Mouse (Mus musculus) G1E (cell line): ENCODE measurements at regions not wholly inside any gene's neighbourhood (a gene's known extent, or its start where the extent isn't known, plus 50 kb on each side); places are given as distances from the start of the nearest gene placed in this dataset.

Experiments
- ATAC-seq: 2 replicates; pipeline ENCODE4 v1.8.0; 2016; ENCODE audit warnings: mild to moderate bottlenecking; ENCODE audit not compliant: insufficient number of reproducible peaks, poor library complexity, low FRiP score, severe bottlenecking; ENCODE audit errors: extremely low read depth
- DNase-seq: peaks from one replicate; pipeline ENCODE4 v3.0.0; 2012; ENCODE audit warnings: low spot score
- H3K27me3 ChIP-seq: 2 replicates; pipeline ENCODE4 v1.6.1; 2012; ENCODE audit warnings: mild to moderate bottlenecking, low read length, inconsistent platforms; ENCODE audit not compliant: insufficient read depth
- H3K36me3 ChIP-seq: replicated peaks from 2 replicates; pipeline ENCODE3; 2012; ENCODE audit warnings: mild to moderate bottlenecking, inconsistent platforms
- H3K4me1 ChIP-seq: 2 replicates; pipeline ENCODE4 v1.6.1; 2012; ENCODE audit warnings: low read depth, low read length, inconsistent platforms, mixed read lengths; ENCODE audit not compliant: insufficient read depth
- H3K4me3 ChIP-seq: 2 replicates; pipeline ENCODE4 v1.5.1; 2012; ENCODE audit warnings: low read depth, mild to moderate bottlenecking, inconsistent platforms, low read length, moderate library complexity, mixed read lengths
- H3K9me3 ChIP-seq: replicated peaks from 2 replicates; pipeline ENCODE4 v1.6.1; 2012; ENCODE audit warnings: inconsistent platforms
- CTCF ChIP-seq: IDR thresholded peaks from 2 replicates; pipeline ENCODE4 v1.5.1; 2012; ENCODE audit warnings: low read depth, low read length, inconsistent platforms, mixed read lengths
- GATA1 ChIP-seq: IDR thresholded peaks from 2 replicates; pipeline ENCODE4 v1.6.1; 2012; ENCODE audit warnings: borderline replicate concordance, low read length, inconsistent platforms, mixed read lengths
- GATA2 ChIP-seq: IDR thresholded peaks from 2 replicates; pipeline ENCODE4 v1.6.1; 2012; ENCODE audit warnings: low read depth, low read length, inconsistent platforms, borderline replicate concordance
- POLR2AphosphoS5 ChIP-seq: IDR thresholded peaks from 2 replicates; pipeline ENCODE4 v1.6.1; 2012; ENCODE audit warnings: low read depth, low read length, inconsistent platforms; ENCODE audit not compliant: insufficient replicate concordance
- TAL1 ChIP-seq: conservative IDR thresholded peaks from 2 replicates; pipeline ENCODE4 v1.6.1; 2012; ENCODE audit warnings: low read depth, low read length, inconsistent platforms, mixed read lengths

- no peaks in the 10 kb centered on the region for H3K36me3 ChIP-seq
- TF ChIP-seq POLR2AphosphoS5: no peak
- ATAC-seq (no peak), DNase-seq (no peak)
- H3K4me1 ChIP-seq: no peaks in the 10 kb centered on the region
- no peaks in the 10 kb centered on the region for H3K9me3 ChIP-seq
- H3K27me3 ChIP-seq: peaks cover 12% of the 10 kb centered on the region
- no peak overlapping the region for H3K4me3 ChIP-seq
Observed at GRCm38 (mm10) chr19:54323276-54323675, 279.3 kb downstream of the Adra2a start.

DNA sequence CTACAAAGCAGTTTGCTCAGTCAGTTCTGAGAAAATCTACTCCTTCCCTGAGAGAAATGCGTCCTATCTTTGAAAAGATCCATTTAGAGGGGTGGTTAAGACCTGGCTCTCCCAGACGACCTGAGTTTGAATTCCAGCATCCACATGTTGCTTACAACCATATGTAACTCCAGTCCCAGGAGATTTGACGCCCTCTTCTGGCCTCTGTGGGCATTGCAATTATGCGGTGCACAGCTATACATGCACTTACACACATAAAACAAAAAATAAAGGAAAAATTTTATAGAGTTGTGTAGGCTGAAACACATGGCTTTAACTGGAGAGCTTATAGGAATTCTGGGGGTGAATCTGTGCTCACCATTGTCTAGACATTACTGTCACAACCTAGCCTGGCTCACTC, 281.0 kb downstream of the Adra2a start:
- TF ChIP-seq GATA1 (no peak), CTCF (peak; percentile 18; the same call in 1 of the 2 replicates)
- Histone ChIP-seq H3K4me1 (peaks cover 2% of the 10 kb centered on the region; the same call in 1 of the 2 replicates), H3K9me3 (no peaks in the 10 kb centered on the region), H3K27me3 (peaks cover 12% of the 10 kb centered on the region; the same call in 1 of the 2 replicates), H3K36me3 (no peaks in the 10 kb centered on the region), H3K4me3 (no peak overlapping the region)
- ATAC-seq (no peak), DNase-seq (no peak)

DNA sequence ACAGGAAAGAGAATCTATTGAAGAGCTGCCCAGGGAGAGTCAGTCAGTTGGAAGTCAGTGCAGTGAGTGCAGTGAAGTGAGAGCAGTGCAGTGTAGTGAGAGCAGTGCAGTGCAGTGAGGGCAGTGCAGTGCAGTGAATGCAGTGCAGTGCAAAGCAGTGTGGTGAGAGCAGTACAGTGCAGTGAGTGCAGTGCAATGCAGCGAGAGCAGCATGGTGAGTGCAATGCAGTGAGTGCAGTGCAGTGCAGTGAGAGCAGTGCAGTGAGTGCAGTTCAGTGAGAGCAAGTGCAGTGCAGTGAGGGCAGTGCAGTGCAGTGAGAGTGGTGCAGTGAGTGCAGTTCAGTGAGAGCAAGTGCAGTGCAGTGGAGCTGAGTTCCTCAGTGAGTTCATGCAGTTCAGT, 288.2 kb downstream of the Adra2a start:
- no peaks in the 10 kb centered on the region for H3K36me3 ChIP-seq
- peak overlapping the region; percentile 25; the same call in 1 of the 2 replicates for H3K4me3 ChIP-seq
- peaks cover 5% of the 10 kb centered on the region for H3K9me3 ChIP-seq
- ATAC-seq (no peak), DNase-seq (no peak)
- peaks cover 5% of the 10 kb centered on the region for H3K27me3 ChIP-seq
- peaks cover 6% of the 10 kb centered on the region for H3K4me1 ChIP-seq
- TF ChIP-seq GATA1 (no peak), POLR2AphosphoS5 (peak; percentile 78; the same call in 1 of the 2 replicates)

DNA sequence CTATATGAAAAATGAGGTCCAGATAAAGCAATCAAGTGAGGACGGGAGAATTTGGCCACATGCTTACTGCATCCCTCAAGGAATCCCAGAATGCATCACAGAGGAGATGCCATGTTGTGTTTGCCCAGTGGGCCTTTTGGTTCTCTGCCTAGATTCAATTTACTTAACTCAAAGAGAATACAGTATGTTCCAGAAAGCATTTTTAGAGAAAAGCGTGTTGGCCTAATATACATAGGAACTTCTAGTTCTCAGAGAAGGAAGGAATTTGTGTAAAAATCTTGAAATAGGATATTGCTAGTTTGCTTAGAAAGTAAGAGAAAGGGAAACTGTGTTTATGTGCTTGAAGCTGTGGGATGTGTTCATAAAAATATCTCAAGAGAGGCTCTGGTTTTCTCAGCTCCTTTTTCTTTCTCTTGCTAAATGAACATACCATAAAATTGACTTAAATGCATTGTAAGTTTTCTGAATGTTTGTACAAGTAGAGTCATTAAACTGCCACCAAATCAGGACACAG, 296.9 kb downstream of the Adra2a start:
- no peak for ATAC-seq
- Histone ChIP-seq H3K27me3 (no peaks in the 10 kb centered on the region), H3K9me3 (no peaks in the 10 kb centered on the region), H3K4me1 (no peaks in the 10 kb centered on the region), H3K4me3 (no peak overlapping the region), H3K36me3 (no peaks in the 10 kb centered on the region)
- DNase-seq: no peak
- TF ChIP-seq GATA2 (no peak), POLR2AphosphoS5 (no peak), GATA1 (no peak), TAL1 (no peak), CTCF (no peak)

DNA sequence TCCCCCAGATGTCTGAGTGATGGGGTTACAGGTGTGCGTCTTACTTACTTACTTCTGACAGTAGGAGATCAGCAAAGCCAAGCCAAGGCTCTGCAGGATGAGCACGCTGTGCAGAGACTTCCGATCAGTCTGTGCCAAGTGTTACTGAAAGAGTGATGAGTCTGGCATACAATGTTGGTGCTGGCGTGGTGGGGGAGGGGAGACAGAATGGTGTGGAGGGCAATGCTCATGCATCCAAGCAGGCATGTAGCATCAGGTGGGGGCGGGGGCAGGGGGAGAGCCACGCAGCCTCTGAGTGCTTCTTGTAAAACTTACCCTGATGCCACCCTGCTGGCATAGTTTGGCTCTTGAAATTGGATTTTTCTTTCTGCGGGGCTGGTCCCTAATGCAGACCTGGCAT, 315.8 kb downstream of the Adra2a start:
- Histone ChIP-seq H3K36me3 (no peaks in the 10 kb centered on the region), H3K9me3 (no peaks in the 10 kb centered on the region), H3K4me1 (no peaks in the 10 kb centered on the region), H3K27me3 (peaks cover 6% of the 10 kb centered on the region), H3K4me3 (no peak overlapping the region)
- DNase-seq (no peak), ATAC-seq (no peak)
- TF ChIP-seq POLR2AphosphoS5: no peak
- TF ChIP-seq TAL1: no peak
- no peak for TF ChIP-seq CTCF
- no peak for TF ChIP-seq GATA1
- TF ChIP-seq GATA2: no peak

DNA sequence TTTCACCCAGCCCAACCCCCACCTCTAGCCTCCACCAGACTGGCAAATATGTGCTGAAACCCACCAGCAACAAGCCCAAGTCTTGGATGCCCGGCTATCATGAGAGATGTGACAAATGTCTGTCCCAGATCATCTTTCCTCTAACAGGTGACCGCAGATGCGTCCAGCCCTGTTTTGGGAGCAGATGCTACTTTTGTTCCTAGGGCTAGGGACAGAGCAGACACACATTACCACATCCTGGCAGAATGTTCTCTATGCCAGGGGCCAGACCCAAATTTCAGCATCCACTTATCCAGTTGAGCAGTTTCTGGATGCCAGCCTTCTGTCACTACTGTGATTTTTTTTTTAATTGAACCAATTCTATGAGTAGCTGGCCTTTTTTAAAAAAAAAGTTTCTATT, 316.7 kb downstream of the Adra2a start:
- no peaks in the 10 kb centered on the region for H3K36me3 ChIP-seq
- ATAC-seq: no peak
- no peaks in the 10 kb centered on the region for H3K9me3 ChIP-seq
- H3K4me1 ChIP-seq: no peaks in the 10 kb centered on the region
- H3K27me3 ChIP-seq: peaks cover 6% of the 10 kb centered on the region
- no peak for DNase-seq
- H3K4me3 ChIP-seq: no peak overlapping the region
- no peak for TF ChIP-seq TAL1
- no peak for TF ChIP-seq CTCF
- TF ChIP-seq GATA2: no peak
- no peak for TF ChIP-seq POLR2AphosphoS5
- no peak for TF ChIP-seq GATA1

- Histone ChIP-seq H3K36me3 (no peaks in the 10 kb centered on the region), H3K9me3 (no peaks in the 10 kb centered on the region), H3K27me3 (no peaks in the 10 kb centered on the region; the same call in 1 of the 2 replicates), H3K4me3 (no peak overlapping the region), H3K4me1 (no peaks in the 10 kb centered on the region)
- DNase-seq (no peak), ATAC-seq (no peak)
- no peak for TF ChIP-seq TAL1
Observed at GRCm38 (mm10) chr19:54385101-54385500, 341.1 kb downstream of the Adra2a start.
